Mouse (Mus musculus) forebrain, embryonic 11.5 days (tissue): ENCODE results near the gene Chd8. TPM values are rescaled to one million over a fixed set of nuclear protein-coding genes. Genes with fewer than 3 reads are reported as not detected.
"Not testable (repeated sequence)": the region's sequence is repeated elsewhere in the genome, so short reads cannot be mapped to it uniquely, and the experiment has no call there.

Source experiments
- ATAC-seq: fragments of 200-750 bp; cut with Nextera tagmentation; replicated peaks from 2 replicates; pipeline ENCODE4 v1.8.0; 2017; ENCODE audit warnings: moderate TSS enrichment; ENCODE audit not compliant: low FRiP score
- DNase-seq: peaks from one replicate; pipeline ENCODE4 v3.0.0-alpha.2; 2017; ENCODE audit warnings: low spot score
- H3K27ac ChIP-seq: fragments of 300-500 bp; sonication (generic); 2 replicates; pipeline ENCODE4 v1.5.1; 2014; ENCODE audit warnings: low read depth, low read length
- H3K27me3 ChIP-seq: fragments of 300-500 bp; sonication (generic); 2 replicates; pipeline ENCODE4 v1.6.1; 2014; ENCODE audit warnings: mild to moderate bottlenecking, low read length, mixed read lengths; ENCODE audit not compliant: control insufficient read depth, insufficient read depth
- H3K36me3 ChIP-seq: fragments of 300-500 bp; sonication (generic); 2 replicates; pipeline ENCODE4 v1.6.1; 2014; ENCODE audit warnings: mild to moderate bottlenecking, low read length, moderate library complexity, mixed read lengths; ENCODE audit not compliant: control insufficient read depth, insufficient read depth
- H3K4me1 ChIP-seq: fragments of 300-500 bp; sonication (generic); replicated peaks from 2 replicates; pipeline ENCODE4 v1.6.1; 2014; ENCODE audit warnings: low read length, mixed read lengths; ENCODE audit not compliant: control insufficient read depth, insufficient read depth
- H3K4me2 ChIP-seq: fragments of 300-500 bp; sonication (generic); 2 replicates; pipeline ENCODE4 v1.6.1; 2014; ENCODE audit warnings: low read depth, mild to moderate bottlenecking, low read length, moderate library complexity, mixed read lengths; ENCODE audit not compliant: severe bottlenecking
- H3K4me3 ChIP-seq: fragments of 300-500 bp; sonication (generic); 2 replicates; pipeline ENCODE4 v1.5.1; 2014; ENCODE audit warnings: low read depth, low read length
- H3K9ac ChIP-seq: fragments of 300-500 bp; sonication (generic); 2 replicates; pipeline ENCODE4 v1.6.1; 2014; ENCODE audit warnings: low read length
- H3K9me3 ChIP-seq: fragments of 300-500 bp; sonication (generic); 2 replicates; pipeline ENCODE4 v1.6.1; 2016; ENCODE audit warnings: low read length, mixed read lengths; ENCODE audit not compliant: control insufficient read depth
- WGBS: fragments of 180-500 bp; shearing (Covaris S2); extraction: QIAGEN DNeasy Blood & Tissue Kit; methylation state at CpG from one replicate; pipeline ENCODE4 v1.1.7; 2014; 5-methylcytosine and 5-hydroxymethylcytosine counted together
- polyA plus RNA-seq: library from polyadenylated mRNA; unstranded; fragments of >200 nt; fragmentation: Nextera tagmentation; extraction: Ambion mirVana; gene quantifications from 2 replicates; pipeline ENCODE4 v1.2.1, GENCODE M21; 2014

The Chd8 gene
- polyA plus RNA-seq = 55.3 and 62.9 TPM in 2 replicates

GRCm38 (mm10) chr14:52257484-52258213 is at the start of gene Chd8:
Chd8 (minus strand) TSS chr14:52257780.
- Histone ChIP-seq H3K27me3 (no peaks in the 10 kb centered on the region), H3K9ac (peak within 1 kb of the TSS; percentile 85), H3K4me2 (peak within 1 kb of the TSS; percentile 65), H3K9me3 (no peaks in the 10 kb centered on the region), H3K4me3 (peak within 1 kb of the TSS; percentile 76), H3K4me1 (peaks cover 6% of the 10 kb centered on the region; the same call in 1 of the 2 replicates), H3K36me3 (no peaks in the 10 kb centered on the region), H3K27ac (peak within 1 kb of the TSS; percentile 85)
- ATAC-seq (peak; percentile 100), DNase-seq (peak; percentile 98)
- under 1% methylated on average over 54 of the region's 54 CpGs for WGBS

GRCm38 (mm10) chr14:52306100-52306499 is 48.5 kb upstream of the Chd8 start:
- 98% methylated on average over 2 of the region's 2 CpGs for WGBS
- Histone ChIP-seq H3K9me3 (no peaks in the 10 kb centered on the region), H3K36me3 (peaks cover 3% of the 10 kb centered on the region; the same call in 1 of the 2 replicates), H3K4me1 (peaks cover 3% of the 10 kb centered on the region), H3K27me3 (no peaks in the 10 kb centered on the region), H3K4me3 (no peak overlapping the region), H3K4me2 (no peak overlapping the region), H3K27ac (no peak overlapping the region), H3K9ac (no peak overlapping the region)
- ATAC-seq (no peak), DNase-seq (no peak)

- H3K4me1 ChIP-seq = peaks cover 3% of the 10 kb centered on the region
These were observed 47.2 kb upstream of the Chd8 start, which contains the start of gene Mettl3 for GRCm38 (mm10) chr14:52304644-52305271. Mettl3 (minus strand) TSS chr14:52305128.

GRCm38 (mm10) chr14:52303517-52303916 is 45.9 kb upstream of the Chd8 start:
- H3K4me2 ChIP-seq, H3K9ac ChIP-seq: not testable (repeated sequence)
- WGBS = 91% methylated on average over 3 of the region's 3 CpGs

More at GRCm38 (mm10) chr14:52304644-52305271, 47.2 kb upstream of the Chd8 start, which contains the start of gene Mettl3:
- H3K36me3 ChIP-seq = no peaks in the 10 kb centered on the region; the same call in 1 of the 2 replicates
- peak within 1 kb of the TSS; percentile 71 for H3K4me2 ChIP-seq
- peak within 1 kb of the TSS; percentile 89 for H3K27ac ChIP-seq
- no peaks in the 10 kb centered on the region for H3K27me3 ChIP-seq
- DNase-seq = peak; percentile 92
- under 1% methylated on average over 46 of the region's 46 CpGs for WGBS
- H3K9ac ChIP-seq = peak within 1 kb of the TSS; percentile 66
- ATAC-seq = peak; percentile 94
- no peaks in the 10 kb centered on the region for H3K9me3 ChIP-seq
- peak within 1 kb of the TSS; percentile 49 for H3K4me3 ChIP-seq

GRCm38 (mm10) chr14:52295558-52296264 is 38.1 kb upstream of the Chd8 start:
- Histone ChIP-seq H3K4me1 (no peaks in the 10 kb centered on the region), H3K27ac (no peak overlapping the region), H3K4me2 (no peak overlapping the region), H3K9me3 (no peaks in the 10 kb centered on the region), H3K27me3 (no peaks in the 10 kb centered on the region), H3K36me3 (peaks cover 11% of the 10 kb centered on the region; the same call in 1 of the 2 replicates), H3K4me3 (no peak overlapping the region), H3K9ac (no peak overlapping the region)
- WGBS = 77% methylated on average over 6 of the region's 6 CpGs
- ATAC-seq = peak; percentile 63; the same call in 1 of the 2 replicates
- DNase-seq = no peak

More at GRCm38 (mm10) chr14:52303517-52303916, 45.9 kb upstream of the Chd8 start:
- H3K4me3 ChIP-seq, ATAC-seq, H3K9me3 ChIP-seq, H3K27me3 ChIP-seq, H3K4me1 ChIP-seq, H3K27ac ChIP-seq, DNase-seq, H3K36me3 ChIP-seq: not testable (repeated sequence)

GRCm38 (mm10) chr14:52284191-52284590 is 26.6 kb upstream of the Chd8 start:
- Histone ChIP-seq H3K9me3 (no peaks in the 10 kb centered on the region), H3K36me3 (peaks cover 11% of the 10 kb centered on the region; the same call in 1 of the 2 replicates), H3K9ac (no peak overlapping the region), H3K4me2 (no peak overlapping the region), H3K4me3 (no peak overlapping the region), H3K27ac (no peak overlapping the region), H3K27me3 (no peaks in the 10 kb centered on the region), H3K4me1 (no peaks in the 10 kb centered on the region)
- ATAC-seq (no peak), DNase-seq (no peak)
- WGBS = 90% methylated on average over 3 of the region's 3 CpGs

GRCm38 (mm10) chr14:52283629-52284028 is 26.0 kb upstream of the Chd8 start:
- H3K4me1 ChIP-seq = no peaks in the 10 kb centered on the region
- ATAC-seq (no peak), DNase-seq (no peak)
- no peak overlapping the region for H3K4me3 ChIP-seq
- H3K4me2 ChIP-seq = no peak overlapping the region
- 95% methylated on average over 5 of the region's 5 CpGs for WGBS
- H3K36me3 ChIP-seq = peaks cover 11% of the 10 kb centered on the region; the same call in 1 of the 2 replicates
- no peaks in the 10 kb centered on the region for H3K27me3 ChIP-seq
- no peaks in the 10 kb centered on the region for H3K9me3 ChIP-seq
- H3K27ac ChIP-seq = no peak overlapping the region
- no peak overlapping the region for H3K9ac ChIP-seq

- Histone ChIP-seq H3K9me3 (no peaks in the 10 kb centered on the region), H3K36me3 (no peaks in the 10 kb centered on the region), H3K9ac (peak overlapping the region; percentile 78), H3K27ac (peak overlapping the region; percentile 69), H3K4me2 (peak overlapping the region; percentile 67), H3K27me3 (no peaks in the 10 kb centered on the region), H3K4me3 (peak overlapping the region; percentile 89), H3K4me1 (no peaks in the 10 kb centered on the region)
- DNase-seq (no peak), ATAC-seq (peak; percentile 37)
- under 1% methylated on average over 21 of the region's 21 CpGs for WGBS
These were observed 22.2 kb upstream of the Chd8 start for GRCm38 (mm10) chr14:52279747-52280120.
